Mouse (Mus musculus): Measurements from ENCODE around the gene Cyth2. TPM values are rescaled to one million over a fixed set of nuclear protein-coding genes. Genes with fewer than 3 reads are reported as not detected.

Cyth2 gene
- polyA plus RNA-seq, 1 experiment from 2014 or later = 89.7 TPM

- 77% methylated on average over 10 of the region's 10 CpGs for WGBS (ENCODE audit: insufficient replicate concordance)
- no peak for ATAC-seq (replicated peaks; ENCODE audit: insufficient number of reproducible peaks, low FRiP score, low TSS enrichment)
- no peak overlapping the region for H3K4me3 ChIP-seq (ENCODE audit: low read depth, low read length)
- H3K9me3 ChIP-seq (replicated peaks; ENCODE audit: control insufficient read depth, low read length) = no peaks in the 10 kb centered on the region
- no peak overlapping the region for H3K4me2 ChIP-seq
- no peak overlapping the region for H3K27ac ChIP-seq (ENCODE audit: low read depth, low read length)
- H3K36me3 ChIP-seq (ENCODE audit: control insufficient read depth, insufficient read depth, low read length) = no peaks in the 10 kb centered on the region
- peaks cover 24% of the 10 kb centered on the region for H3K27me3 ChIP-seq (ENCODE audit: control insufficient read depth, insufficient read depth, low read length)
- H3K9ac ChIP-seq (ENCODE audit: low read depth, low read length) = no peak overlapping the region
- H3K4me1 ChIP-seq (ENCODE audit: control insufficient read depth, insufficient read depth, low read length) = no peaks in the 10 kb centered on the region
Observed at GRCm38 (mm10) chr7:45842950-45843744, 28.8 kb upstream of the Cyth2 start.

- Histone ChIP-seq H3K9ac (ENCODE audit: low read depth, low read length) (peak overlapping the region; percentile 39; the same call in 1 of the 2 replicates), H3K27me3 (ENCODE audit: control insufficient read depth, insufficient read depth, low read length) (peaks cover 51% of the 10 kb centered on the region), H3K27ac (ENCODE audit: low read depth, low read length) (no peak overlapping the region), H3K36me3 (ENCODE audit: control insufficient read depth, insufficient read depth, low read length) (0 out of 2 replicates have a peak, but pooled peaks cover 2% of the 10 kb centered on the region), H3K4me2 (peak overlapping the region; percentile 67), H3K4me1 (ENCODE audit: control insufficient read depth, insufficient read depth, low read length) (peaks cover 11% of the 10 kb centered on the region), H3K4me3 (ENCODE audit: low read depth, low read length) (peak overlapping the region; percentile 47), H3K9me3 (replicated peaks; ENCODE audit: control insufficient read depth, low read length) (no peaks in the 10 kb centered on the region)
- WGBS (ENCODE audit: insufficient replicate concordance) = under 1% methylated on average over 31 of the region's 31 CpGs
- ATAC-seq (replicated peaks; ENCODE audit: insufficient number of reproducible peaks, low FRiP score, low TSS enrichment) = no peak
Observed at GRCm38 (mm10) chr7:45833924-45834323, 19.5 kb upstream of the Cyth2 start.

GRCm38 (mm10) chr7:45833148-45833790 is 18.9 kb upstream of the Cyth2 start:
- H3K36me3 ChIP-seq (ENCODE audit: control insufficient read depth, insufficient read depth, low read length) = 0 out of 2 replicates have a peak, but pooled peaks cover 2% of the 10 kb centered on the region
- peaks cover 51% of the 10 kb centered on the region for H3K27me3 ChIP-seq (ENCODE audit: control insufficient read depth, insufficient read depth, low read length)
- 0 out of 2 replicates have a peak overlapping the region, but pooled peaks have one; percentile 39 for H3K9ac ChIP-seq (ENCODE audit: low read depth, low read length)
- no peak overlapping the region for H3K27ac ChIP-seq (ENCODE audit: low read depth, low read length)
- H3K4me3 ChIP-seq (ENCODE audit: low read depth, low read length) = peak overlapping the region; percentile 47
- peaks cover 11% of the 10 kb centered on the region for H3K4me1 ChIP-seq (ENCODE audit: control insufficient read depth, insufficient read depth, low read length)
- H3K4me2 ChIP-seq = peak overlapping the region; percentile 67
- H3K9me3 ChIP-seq (replicated peaks; ENCODE audit: control insufficient read depth, low read length) = no peaks in the 10 kb centered on the region
- WGBS (ENCODE audit: insufficient replicate concordance) = under 1% methylated on average over 52 of the region's 86 CpGs
- ATAC-seq (replicated peaks; ENCODE audit: insufficient number of reproducible peaks, low FRiP score, low TSS enrichment) = no peak

GRCm38 (mm10) chr7:45832428-45832827 is 18.0 kb upstream of the Cyth2 start:
- Histone ChIP-seq H3K9ac (ENCODE audit: low read depth, low read length) (no peak overlapping the region), H3K36me3 (ENCODE audit: control insufficient read depth, insufficient read depth, low read length) (peaks cover 7% of the 10 kb centered on the region), H3K27me3 (ENCODE audit: control insufficient read depth, insufficient read depth, low read length) (peaks cover 48% of the 10 kb centered on the region), H3K27ac (ENCODE audit: low read depth, low read length) (no peak overlapping the region), H3K4me2 (peak overlapping the region; percentile 67), H3K9me3 (replicated peaks; ENCODE audit: control insufficient read depth, low read length) (no peaks in the 10 kb centered on the region), H3K4me1 (ENCODE audit: control insufficient read depth, insufficient read depth, low read length) (peaks cover 11% of the 10 kb centered on the region), H3K4me3 (ENCODE audit: low read depth, low read length) (peak overlapping the region; percentile 47; the same call in 1 of the 2 replicates)
- 9% methylated on average over 30 of the region's 30 CpGs for WGBS (ENCODE audit: insufficient replicate concordance)
- no peak for ATAC-seq (replicated peaks; ENCODE audit: insufficient number of reproducible peaks, low FRiP score, low TSS enrichment)

GRCm38 (mm10) chr7:45831128-45831525 is 16.7 kb upstream of the Cyth2 start:
- H3K36me3 ChIP-seq (ENCODE audit: control insufficient read depth, insufficient read depth, low read length) = peaks cover 15% of the 10 kb centered on the region
- peak overlapping the region; percentile 74 for H3K4me2 ChIP-seq
- H3K4me3 ChIP-seq (ENCODE audit: low read depth, low read length) = peak overlapping the region; percentile 94
- ATAC-seq (replicated peaks; ENCODE audit: insufficient number of reproducible peaks, low FRiP score, low TSS enrichment) = no peak
- 19% methylated on average over 5 of the region's 5 CpGs for WGBS (ENCODE audit: insufficient replicate concordance)
- peaks cover 48% of the 10 kb centered on the region for H3K27me3 ChIP-seq (ENCODE audit: control insufficient read depth, insufficient read depth, low read length)
- peaks cover 11% of the 10 kb centered on the region for H3K4me1 ChIP-seq (ENCODE audit: control insufficient read depth, insufficient read depth, low read length)
- H3K27ac ChIP-seq (ENCODE audit: low read depth, low read length) = no peak overlapping the region
- no peaks in the 10 kb centered on the region for H3K9me3 ChIP-seq (replicated peaks; ENCODE audit: control insufficient read depth, low read length)
- no peak overlapping the region for H3K9ac ChIP-seq (ENCODE audit: low read depth, low read length)

GRCm38 (mm10) chr7:45830427-45831127 is 16.2 kb upstream of the Cyth2 start, which contains the start of gene Grwd1:
Gene Grwd1 (minus strand): TSS chr7:45830944.
- peak within 1 kb of the TSS; percentile 94 for H3K4me3 ChIP-seq (ENCODE audit: low read depth, low read length)
- no peaks in the 10 kb centered on the region for H3K9me3 ChIP-seq (replicated peaks; ENCODE audit: control insufficient read depth, low read length)
- no peak within 1 kb of the TSS; the same call in 1 of the 2 replicates for H3K27ac ChIP-seq (ENCODE audit: low read depth, low read length)
- ATAC-seq (replicated peaks; ENCODE audit: insufficient number of reproducible peaks, low FRiP score, low TSS enrichment) = peak; percentile 60
- H3K4me1 ChIP-seq (ENCODE audit: control insufficient read depth, insufficient read depth, low read length) = peaks cover 11% of the 10 kb centered on the region
- H3K27me3 ChIP-seq (ENCODE audit: control insufficient read depth, insufficient read depth, low read length) = peaks cover 45% of the 10 kb centered on the region
- H3K36me3 ChIP-seq (ENCODE audit: control insufficient read depth, insufficient read depth, low read length) = peaks cover 19% of the 10 kb centered on the region
- WGBS (ENCODE audit: insufficient replicate concordance) = 0% methylated on average over 35 of the region's 35 CpGs
- peak within 1 kb of the TSS; percentile 74 for H3K4me2 ChIP-seq
- H3K9ac ChIP-seq (ENCODE audit: low read depth, low read length) = peak within 1 kb of the TSS; percentile 84

GRCm38 (mm10) chr7:45826631-45827030 is 12.2 kb upstream of the Cyth2 start:
- Histone ChIP-seq H3K9me3 (replicated peaks; ENCODE audit: control insufficient read depth, low read length) (no peaks in the 10 kb centered on the region), H3K27ac (ENCODE audit: low read depth, low read length) (no peak overlapping the region), H3K27me3 (ENCODE audit: control insufficient read depth, insufficient read depth, low read length) (peaks cover 5% of the 10 kb centered on the region), H3K36me3 (ENCODE audit: control insufficient read depth, insufficient read depth, low read length) (peaks cover 22% of the 10 kb centered on the region), H3K9ac (ENCODE audit: low read depth, low read length) (no peak overlapping the region), H3K4me3 (ENCODE audit: low read depth, low read length) (no peak overlapping the region), H3K4me1 (ENCODE audit: control insufficient read depth, insufficient read depth, low read length) (peaks cover 6% of the 10 kb centered on the region; the same call in 1 of the 2 replicates), H3K4me2 (no peak overlapping the region)
- no peak for ATAC-seq (replicated peaks; ENCODE audit: insufficient number of reproducible peaks, low FRiP score, low TSS enrichment)
- 88% methylated on average over 7 of the region's 7 CpGs for WGBS (ENCODE audit: insufficient replicate concordance)

GRCm38 (mm10) chr7:45824598-45824997 is 10.2 kb upstream of the Cyth2 start, which contains the start of gene Kcnj14:
Gene Kcnj14 (minus strand): TSS chr7:45824782.
- Histone ChIP-seq H3K4me3 (ENCODE audit: low read depth, low read length) (no peak within 1 kb of the TSS), H3K9me3 (replicated peaks; ENCODE audit: control insufficient read depth, low read length) (no peaks in the 10 kb centered on the region), H3K27ac (ENCODE audit: low read depth, low read length) (no peak within 1 kb of the TSS), H3K27me3 (ENCODE audit: control insufficient read depth, insufficient read depth, low read length) (no peaks in the 10 kb centered on the region), H3K9ac (ENCODE audit: low read depth, low read length) (no peak within 1 kb of the TSS), H3K4me1 (ENCODE audit: control insufficient read depth, insufficient read depth, low read length) (peaks cover 4% of the 10 kb centered on the region), H3K4me2 (no peak within 1 kb of the TSS), H3K36me3 (ENCODE audit: control insufficient read depth, insufficient read depth, low read length) (peaks cover 22% of the 10 kb centered on the region)
- 52% methylated on average over 7 of the region's 7 CpGs for WGBS (ENCODE audit: insufficient replicate concordance)
- ATAC-seq (replicated peaks; ENCODE audit: insufficient number of reproducible peaks, low FRiP score, low TSS enrichment) = no peak
